Mouse (Mus musculus): ENCODE measurements around the gene Asb8. TPM values are rescaled to one million over a fixed set of nuclear protein-coding genes. Genes with fewer than 3 reads are reported as not detected.

Gene Asb8
- polyA plus RNA-seq (2012; rRNA removed) = 10.0 and 12.6 TPM in 2 replicates

GRCm38 (mm10) chr15:98165525-98165924 is at the start of gene Asb8:
Gene Asb8 (minus strand): TSS chr15:98165625.

GRCm38 (mm10) chr15:98195442-98195841 is 30.0 kb upstream of the Asb8 start, which contains the start of gene Olfr288:
Gene Olfr288 (minus strand): TSS chr15:98195542.

GRCm38 (mm10) chr15:98166963-98167644 is 1.7 kb upstream of the Asb8 start, which contains the start of gene Ccdc184:
Gene Ccdc184 (plus strand): TSS chr15:98167158.

GRCm38 (mm10) chr15:98093121-98094011 is 72.1 kb downstream of the Asb8 start, which contains the start of gene Senp1:
Gene Senp1 (minus strand): TSS chr15:98093744.

DNA sequence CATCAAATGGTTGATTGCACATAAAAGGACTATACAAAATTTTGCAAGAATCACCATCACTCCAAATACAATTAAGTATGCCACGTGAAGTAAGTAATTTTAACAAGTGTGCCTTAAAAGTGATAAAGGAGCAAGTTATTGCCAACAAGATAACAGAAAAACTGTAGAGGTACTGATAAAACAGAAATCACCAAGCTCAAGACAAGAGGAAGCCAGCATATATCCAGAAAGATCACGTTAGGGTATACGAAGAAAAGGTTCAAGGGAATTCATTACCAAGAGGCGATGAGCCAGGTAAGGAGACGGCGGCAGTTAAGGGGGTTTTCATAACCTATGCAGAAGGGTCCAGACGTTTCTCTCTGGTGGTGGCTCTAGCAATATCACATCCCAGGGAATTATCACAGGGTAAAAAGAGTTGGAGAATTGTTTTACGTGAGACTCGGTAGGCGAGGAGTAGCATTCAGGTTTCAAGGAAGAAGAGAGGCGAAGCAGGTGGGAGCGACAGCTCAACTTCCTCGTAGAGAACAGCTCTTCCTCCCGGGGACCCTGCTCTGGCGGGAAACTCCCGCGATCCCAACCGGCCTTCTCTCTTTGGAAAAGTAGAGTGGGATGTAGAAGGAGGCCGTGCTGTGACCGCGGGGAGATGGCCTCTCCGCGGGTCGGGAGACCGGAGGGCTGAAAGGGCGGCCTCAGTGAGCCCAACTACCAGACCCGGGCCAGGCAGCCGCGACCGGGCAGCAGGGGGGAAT is 72.9 kb downstream of the Asb8 start, which contains the start of gene Pfkm:
TSS of gene Pfkm (plus strand) at position 218 of the 749 bp plus-strand sequence.

Other genes with a start within 250 kb of the Asb8 start
- 10.2 and 10.9 TPM in 2 replicates for gene Tmem106c, start 201.4 kb downstream of the Asb8 start, polyA plus RNA-seq (2012; rRNA removed)
- not detected in 2 replicates for gene Col2a1, start 160.9 kb downstream of the Asb8 start, polyA plus RNA-seq (2012; rRNA removed)
- gene Pfkm, start 73.0 kb downstream of the Asb8 start, polyA plus RNA-seq (2012; rRNA removed) = 12.6 and 15.5 TPM in 2 replicates
- gene Senp1, start 71.9 kb downstream of the Asb8 start, polyA plus RNA-seq (2012; rRNA removed) = 2.3 and 2.9 TPM in 2 replicates
- gene Ccdc184, start 1.5 kb upstream of the Asb8 start, polyA plus RNA-seq (2012; rRNA removed) = 0.13 and 0.22 TPM in 2 replicates
- not detected in 2 replicates for gene Olfr288, start 29.9 kb upstream of the Asb8 start, polyA plus RNA-seq (2012; rRNA removed)
- gene Gm44579, start 55.4 kb upstream of the Asb8 start, polyA plus RNA-seq (2012; rRNA removed) = not detected in 2 replicates
- 0.25 TPM in 1 of 2 replicates, not detected in the other for gene Olfr287, start 55.4 kb upstream of the Asb8 start, polyA plus RNA-seq (2012; rRNA removed)
- 0.15 and 0.22 TPM in 2 replicates for gene Olfr286, start 68.8 kb upstream of the Asb8 start, polyA plus RNA-seq (2012; rRNA removed)
- gene H1fnt, start 91.7 kb upstream of the Asb8 start, polyA plus RNA-seq (2012; rRNA removed) = not detected in 2 replicates
- gene Zfp641, start 130.5 kb upstream of the Asb8 start, polyA plus RNA-seq (2012; rRNA removed) = 0.13 and 0.29 TPM in 2 replicates
- gene Olfr285, start 151.7 kb upstream of the Asb8 start, polyA plus RNA-seq (2012; rRNA removed) = not detected in 2 replicates
- gene Olfr284, start 175.4 kb upstream of the Asb8 start, polyA plus RNA-seq (2012; rRNA removed) = not detected in 2 replicates
- not detected in 2 replicates for gene Olfr283, start 215.3 kb upstream of the Asb8 start, polyA plus RNA-seq (2012; rRNA removed)